Comparison of ENCODE assay signal across 8 mouse cellular contexts in the genomic region with DNA sequence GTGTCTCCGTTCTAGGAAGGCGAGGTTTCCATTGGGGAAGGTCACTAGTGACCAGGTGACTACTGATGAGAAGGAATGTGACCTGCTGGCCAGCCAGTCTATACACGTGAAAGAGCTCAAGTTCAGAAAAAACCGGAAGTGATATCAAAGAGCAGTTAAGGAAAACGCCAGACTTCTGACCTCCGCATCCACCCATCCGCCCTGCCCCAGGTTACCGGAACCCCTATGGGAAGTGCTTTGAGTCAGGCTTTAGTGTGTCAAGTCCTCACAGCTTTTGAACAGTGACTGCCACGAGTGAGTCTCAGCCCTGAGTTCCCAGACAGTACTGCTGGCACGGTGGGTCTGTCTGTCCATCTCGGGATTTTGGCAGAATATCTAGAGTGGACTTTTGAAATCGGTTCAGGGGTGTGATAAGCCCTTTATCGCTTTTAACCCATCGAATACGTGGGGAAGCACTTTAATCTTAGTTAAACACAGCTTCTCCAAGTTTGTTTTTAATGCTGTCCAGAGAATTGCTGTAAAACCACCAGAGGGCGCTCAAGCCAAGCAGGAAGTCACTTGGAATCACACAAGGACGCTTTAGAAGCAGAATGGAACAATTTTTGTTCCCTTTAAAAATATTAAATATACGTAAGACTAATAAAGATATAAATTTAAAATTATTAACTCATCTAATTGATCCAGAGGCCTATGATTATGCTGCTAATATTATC. TPM values are rescaled to one million over a fixed set of nuclear protein-coding genes. Genes with fewer than 3 reads are reported as not detected.
DNase-seq lines count a peak whose midpoint lies in the region; ATAC-seq lines count a peak whose summit lies in the region.

No protein-coding gene starts in this region.

- ATAC-seq in erythroblast, adult 5-6 weeks (replicated peaks; ENCODE audit: low FRiP score, poor library complexity, severe bottlenecking): peak; percentile 80
- ATAC-seq in hematopoietic stem cell, adult 5-6 weeks (replicated peaks in 1 of 2; ENCODE audit: insufficient read depth in 1 of 2, low FRiP score in 2 of 2, low TSS enrichment in 1 of 2, low read depth in 1 of 2, poor library complexity in 2 of 2, severe bottlenecking in 2 of 2): peak; percentile 50 to 52; a peak in 2 of 4 replicates

- peak; percentile 26 for DNase-seq in cerebellum, adult 9-10 months
- DNase-seq in cerebellum, adult 11-12 months: no peak
- peak; percentile 68 for DNase-seq in adipocyte (ENCODE audit: low spot score)
- peak; percentile 47 to 79 for DNase-seq in layer of hippocampus, postnatal 14 days (ENCODE audit: low spot score in 2 of 2)
- peak; percentile 63 for DNase-seq in lung, postnatal 25 days (ENCODE audit: low spot score)
- DNase-seq in spleen, postnatal 14 days (ENCODE audit: low spot score in 2 of 2): peak; percentile 15 to 40

RNA-seq across cellular contexts. Expression of gene Llph, which starts 6.9 kb away (rescaled TPM):
- total RNA-seq in erythroblast, adult 5-6 weeks (2015; ENCODE audit: low replicate concordance): 14.8 and 17.6 TPM in 2 replicates
- 15.8 and 27.3 TPM in 2 replicates for total RNA-seq in erythroblast, adult 5-6 weeks (2017; ENCODE audit: low replicate concordance)
- total RNA-seq in hematopoietic stem cell, adult 5-6 weeks (2017): 82.5 and 82.9 TPM in 2 replicates
- total RNA-seq in layer of hippocampus, postnatal 14 days (2021): 10 to 100 TPM; 15.0 to 19.5 TPM

RNA-seq across cellular contexts. Expression of gene Irak3, which starts 31.9 kb away (rescaled TPM):
- 17.3 and 37.1 TPM in 2 replicates for total RNA-seq in erythroblast, adult 5-6 weeks (2015; ENCODE audit: low replicate concordance)
- total RNA-seq in erythroblast, adult 5-6 weeks (2017; ENCODE audit: low replicate concordance): 5.7 and 9.2 TPM in 2 replicates
- 17.7 and 19.2 TPM in 2 replicates for total RNA-seq in hematopoietic stem cell, adult 5-6 weeks (2017)
- under 1 TPM; 0.18 to 0.69 TPM for total RNA-seq in layer of hippocampus, postnatal 14 days (2021)

RNA-seq across cellular contexts. Expression of gene Tmbim4, which starts 32.4 kb away (rescaled TPM):
- 53.4 and 61.2 TPM in 2 replicates for total RNA-seq in erythroblast, adult 5-6 weeks (2015; ENCODE audit: low replicate concordance)
- total RNA-seq in erythroblast, adult 5-6 weeks (2017; ENCODE audit: low replicate concordance): 48.5 and 53.2 TPM in 2 replicates
- total RNA-seq in hematopoietic stem cell, adult 5-6 weeks (2017): 84.9 and 109 TPM in 2 replicates
- total RNA-seq in layer of hippocampus, postnatal 14 days (2021): 10 to 100 TPM; 56.1 to 62.4 TPM
